Mouse (Mus musculus): ENCODE measurements around the gene Pald1.

DNA sequence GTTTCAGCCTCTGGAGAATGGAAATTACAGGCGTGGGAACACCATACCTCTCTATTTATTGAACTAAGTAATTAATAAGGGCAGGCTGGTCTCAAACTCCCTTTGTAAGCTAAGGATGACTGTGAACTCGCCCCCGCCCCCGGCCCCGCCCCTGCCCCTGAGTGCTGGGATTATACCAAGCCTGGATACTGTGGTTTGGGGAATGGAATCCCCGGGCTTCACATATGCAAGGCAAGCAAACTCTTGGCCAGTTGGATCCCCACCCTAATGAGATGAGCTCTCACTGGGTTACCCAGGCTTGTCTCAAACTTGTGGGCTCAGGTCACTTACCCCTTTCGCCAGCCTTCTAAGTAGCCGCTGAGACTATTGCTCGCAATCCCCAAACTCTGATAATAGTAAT, 26.9 kb upstream of the Pald1 start:
- TF ChIP-seq CTCF (IDR thresholded peaks at IDR 0.05; ENCODE audit: low read depth) = no peak
- no peak for TF ChIP-seq EP300 (IDR thresholded peaks at IDR 0.05; ENCODE audit: low read depth)
